Mouse (Mus musculus) midbrain, embryonic 10.5 days (tissue): Measurements from ENCODE around the gene Pde11a. TPM values are rescaled to one million over a fixed set of nuclear protein-coding genes. Genes with fewer than 3 reads are reported as not detected.
A peak's percentile ranks its signal among the peaks of the same experiment; 100 is the strongest.

Experiments
- DNase-seq: peaks from one replicate; pipeline ENCODE4 v3.0.0-alpha.2; 2017; ENCODE audit warnings: low spot score
- H3K27ac ChIP-seq: fragments of 300-500 bp; sonication (generic); replicated peaks from 2 replicates; pipeline ENCODE4 v1.5.1; 2016; ENCODE audit warnings: mild to moderate bottlenecking
- H3K27me3 ChIP-seq: fragments of 300-500 bp; sonication (generic); 2 replicates; pipeline ENCODE4 v1.6.1; 2016; ENCODE audit warnings: low read depth, mild to moderate bottlenecking; ENCODE audit not compliant: poor library complexity, severe bottlenecking
- H3K36me3 ChIP-seq: fragments of 300-500 bp; sonication (generic); 2 replicates; pipeline ENCODE4 v1.6.1; 2016; ENCODE audit warnings: mild to moderate bottlenecking, moderate library complexity
- H3K4me1 ChIP-seq: fragments of 300-500 bp; sonication (generic); 2 replicates; pipeline ENCODE4 v1.6.1; 2016
- H3K4me3 ChIP-seq: fragments of 300-500 bp; sonication (generic); 2 replicates; pipeline ENCODE4 v1.5.1; 2016; ENCODE audit warnings: mild to moderate bottlenecking, moderate library complexity
- H3K9me3 ChIP-seq: fragments of 300-500 bp; sonication (generic); replicated peaks from 2 replicates; pipeline ENCODE4 v1.6.1; 2016; ENCODE audit warnings: mild to moderate bottlenecking
- WGBS: fragments of 180-500 bp; shearing (Covaris S2); methylation state at CpG from one replicate; pipeline ENCODE4 v1.1.7; 2016; 5-methylcytosine and 5-hydroxymethylcytosine counted together
- polyA plus RNA-seq: library from polyadenylated mRNA; unstranded; fragments of >200 nt; fragmentation: Nextera tagmentation; extraction: Ambion mirVana; gene quantifications from 2 replicates; pipeline ENCODE4 v1.2.1, GENCODE M21; 2016

Pde11a gene
- polyA plus RNA-seq, 1 experiment from 2014 or later = 0.51 TPM

GRCm38 (mm10) chr2:76126651-76127050 is 211.9 kb downstream of the Pde11a start:
- no peak overlapping the region for H3K4me3 ChIP-seq
- WGBS = 91% methylated on average over 6 of the region's 6 CpGs

GRCm38 (mm10) chr2:76124821-76125220 is 213.8 kb downstream of the Pde11a start:
- Histone ChIP-seq H3K4me3 (no peak overlapping the region), H3K36me3 (no peaks in the 10 kb centered on the region), H3K9me3 (no peaks in the 10 kb centered on the region), H3K27me3 (no peaks in the 10 kb centered on the region), H3K27ac (no peak overlapping the region), H3K4me1 (peaks cover 11% of the 10 kb centered on the region; the same call in 1 of the 2 replicates)
- DNase-seq = no peak
- WGBS = 81% methylated on average over 6 of the region's 6 CpGs

More at GRCm38 (mm10) chr2:76126651-76127050, 211.9 kb downstream of the Pde11a start:
- Histone ChIP-seq H3K4me1 (peaks cover 16% of the 10 kb centered on the region), H3K27ac (no peak overlapping the region), H3K36me3 (no peaks in the 10 kb centered on the region), H3K9me3 (no peaks in the 10 kb centered on the region), H3K27me3 (no peaks in the 10 kb centered on the region)
- DNase-seq = no peak

GRCm38 (mm10) chr2:76122167-76122566 is 216.4 kb downstream of the Pde11a start:
- no peak for DNase-seq
- 90% methylated on average over 6 of the region's 6 CpGs for WGBS
- no peaks in the 10 kb centered on the region for H3K36me3 ChIP-seq
- H3K27me3 ChIP-seq = no peaks in the 10 kb centered on the region
- H3K4me3 ChIP-seq = no peak overlapping the region
- no peak overlapping the region for H3K27ac ChIP-seq
- H3K4me1 ChIP-seq = no peaks in the 10 kb centered on the region
- H3K9me3 ChIP-seq = no peaks in the 10 kb centered on the region

- no peaks in the 10 kb centered on the region for H3K9me3 ChIP-seq
- no peak for DNase-seq
- no peaks in the 10 kb centered on the region for H3K36me3 ChIP-seq
- H3K27me3 ChIP-seq = no peaks in the 10 kb centered on the region
- H3K4me3 ChIP-seq = no peak overlapping the region
- H3K4me1 ChIP-seq = 0 out of 2 replicates have a peak, but pooled peaks cover 3% of the 10 kb centered on the region
- WGBS = 64% methylated on average over 2 of the region's 2 CpGs
- no peak overlapping the region for H3K27ac ChIP-seq
Measured at GRCm38 (mm10) chr2:76119848-76120247, 218.7 kb downstream of the Pde11a start.

GRCm38 (mm10) chr2:76118491-76118890 is 220.1 kb downstream of the Pde11a start:
- Histone ChIP-seq H3K36me3 (no peaks in the 10 kb centered on the region), H3K4me3 (no peak overlapping the region), H3K27ac (no peak overlapping the region), H3K9me3 (no peaks in the 10 kb centered on the region), H3K27me3 (no peaks in the 10 kb centered on the region), H3K4me1 (0 out of 2 replicates have a peak, but pooled peaks cover 3% of the 10 kb centered on the region)
- 80% methylated on average over 5 of the region's 5 CpGs for WGBS
- no peak for DNase-seq

- no peak for DNase-seq
- no peaks in the 10 kb centered on the region for H3K36me3 ChIP-seq
- no peaks in the 10 kb centered on the region for H3K9me3 ChIP-seq
- H3K4me1 ChIP-seq = 0 out of 2 replicates have a peak, but pooled peaks cover 3% of the 10 kb centered on the region
- 85% methylated on average over 1 of the region's 1 CpGs for WGBS
- H3K27ac ChIP-seq = no peak overlapping the region
- H3K4me3 ChIP-seq = no peak overlapping the region
- H3K27me3 ChIP-seq = no peaks in the 10 kb centered on the region
Measured at GRCm38 (mm10) chr2:76117219-76117618, 221.4 kb downstream of the Pde11a start.

GRCm38 (mm10) chr2:76115696-76116095 is 222.9 kb downstream of the Pde11a start:
- H3K27ac ChIP-seq = no peak overlapping the region
- H3K9me3 ChIP-seq = no peaks in the 10 kb centered on the region
- DNase-seq = peak; percentile 47
- H3K4me1 ChIP-seq = 0 out of 2 replicates have a peak, but pooled peaks cover 3% of the 10 kb centered on the region
- H3K36me3 ChIP-seq = no peaks in the 10 kb centered on the region
- no peaks in the 10 kb centered on the region for H3K27me3 ChIP-seq
- WGBS = 21% methylated on average over 1 of the region's 1 CpGs
- no peak overlapping the region for H3K4me3 ChIP-seq

- peak; percentile 58 for DNase-seq
Measured at GRCm38 (mm10) chr2:76114734-76115133, 223.8 kb downstream of the Pde11a start.

GRCm38 (mm10) chr2:76109653-76110052 is 228.9 kb downstream of the Pde11a start:
- no peak for DNase-seq
- H3K9me3 ChIP-seq = no peaks in the 10 kb centered on the region
- H3K27me3 ChIP-seq = peaks cover 5% of the 10 kb centered on the region; the same call in 1 of the 2 replicates
- WGBS = 68% methylated on average over 8 of the region's 8 CpGs
- no peak overlapping the region for H3K4me3 ChIP-seq
- H3K27ac ChIP-seq = no peak overlapping the region
- H3K36me3 ChIP-seq = no peaks in the 10 kb centered on the region
- no peaks in the 10 kb centered on the region for H3K4me1 ChIP-seq

More at GRCm38 (mm10) chr2:76114734-76115133, 223.8 kb downstream of the Pde11a start:
- Histone ChIP-seq H3K27me3 (no peaks in the 10 kb centered on the region), H3K27ac (no peak overlapping the region), H3K9me3 (no peaks in the 10 kb centered on the region), H3K36me3 (no peaks in the 10 kb centered on the region), H3K4me1 (0 out of 2 replicates have a peak, but pooled peaks cover 3% of the 10 kb centered on the region), H3K4me3 (no peak overlapping the region)
- WGBS = 33% methylated on average over 6 of the region's 6 CpGs

GRCm38 (mm10) chr2:76101889-76102602 is 236.5 kb downstream of the Pde11a start:
- no peak overlapping the region for H3K4me3 ChIP-seq
- H3K9me3 ChIP-seq = no peaks in the 10 kb centered on the region
- peaks cover 22% of the 10 kb centered on the region for H3K4me1 ChIP-seq
- 47% methylated on average over 14 of the region's 14 CpGs for WGBS
- no peaks in the 10 kb centered on the region for H3K36me3 ChIP-seq
- H3K27ac ChIP-seq = peak overlapping the region; percentile 59
- H3K27me3 ChIP-seq = peaks cover 21% of the 10 kb centered on the region; the same call in 1 of the 2 replicates
- peak; percentile 42 for DNase-seq

- 84% methylated on average over 9 of the region's 9 CpGs for WGBS
- Histone ChIP-seq H3K9me3 (no peaks in the 10 kb centered on the region), H3K4me3 (no peak overlapping the region), H3K4me1 (peaks cover 22% of the 10 kb centered on the region), H3K27ac (no peak overlapping the region), H3K27me3 (peaks cover 21% of the 10 kb centered on the region; the same call in 1 of the 2 replicates), H3K36me3 (no peaks in the 10 kb centered on the region)
- DNase-seq = no peak
Measured at GRCm38 (mm10) chr2:76100597-76100996, 238.0 kb downstream of the Pde11a start.

GRCm38 (mm10) chr2:76099726-76100347 is 238.7 kb downstream of the Pde11a start:
- H3K4me1 ChIP-seq = peaks cover 22% of the 10 kb centered on the region
- H3K36me3 ChIP-seq = no peaks in the 10 kb centered on the region
- H3K27ac ChIP-seq = no peak overlapping the region
- peaks cover 21% of the 10 kb centered on the region; the same call in 1 of the 2 replicates for H3K27me3 ChIP-seq
- no peak overlapping the region for H3K4me3 ChIP-seq
- WGBS = 77% methylated on average over 9 of the region's 9 CpGs
- DNase-seq = no peak
- H3K9me3 ChIP-seq = no peaks in the 10 kb centered on the region

- 53% methylated on average over 8 of the region's 8 CpGs for WGBS
- no peak overlapping the region for H3K4me3 ChIP-seq
Measured at GRCm38 (mm10) chr2:76098381-76098780, 240.2 kb downstream of the Pde11a start.

More at GRCm38 (mm10) chr2:76098381-76098780, 240.2 kb downstream of the Pde11a start:
- H3K36me3 ChIP-seq = no peaks in the 10 kb centered on the region
- H3K27me3 ChIP-seq = peaks cover 19% of the 10 kb centered on the region; the same call in 1 of the 2 replicates
- no peak for DNase-seq
- H3K27ac ChIP-seq = no peak overlapping the region
- H3K4me1 ChIP-seq = peaks cover 22% of the 10 kb centered on the region
- H3K9me3 ChIP-seq = no peaks in the 10 kb centered on the region
